Mouse (Mus musculus): ENCODE data around the gene Ankdd1b.

Gene Ankdd1b

GRCm38 (mm10) chr13:96457566-96457965 lies 13.4 kb downstream of the Ankdd1b start:
- in situ Hi-C loops (cut with MboI, MseI), result no loop called here

- in situ Hi-C loops (cut with MboI, MseI), result no loop called here
Observed at GRCm38 (mm10) chr13:96454288-96454687, 16.7 kb downstream of the Ankdd1b start.

- in situ Hi-C loops (cut with MboI, MseI), result no loop called here
Observed at GRCm38 (mm10) chr13:96452621-96453020, 18.4 kb downstream of the Ankdd1b start.

GRCm38 (mm10) chr13:96451386-96452140 lies 19.4 kb downstream of the Ankdd1b start:
- in situ Hi-C loops (cut with MboI, MseI), result no loop called here

GRCm38 (mm10) chr13:96450869-96451268 lies 20.1 kb downstream of the Ankdd1b start:
- in situ Hi-C loops (cut with MboI, MseI), result no loop called here

- in situ Hi-C loops (cut with MboI, MseI), result no loop called here
Observed at GRCm38 (mm10) chr13:96450205-96450856, 20.7 kb downstream of the Ankdd1b start.

- in situ Hi-C loops (cut with MboI, MseI), result no loop called here
Observed at GRCm38 (mm10) chr13:96440436-96440835, 30.6 kb downstream of the Ankdd1b start.

GRCm38 (mm10) chr13:96436921-96437320 lies 34.1 kb downstream of the Ankdd1b start:
- in situ Hi-C loops (cut with MboI, MseI), result loop anchor here in 1 of 2 experiments (5.0 kb wide), 1 partner anchor 85 kb away; no protein-coding TSS in a partner anchor

- in situ Hi-C loops (cut with MboI, MseI), result loop anchor here in 1 of 2 experiments (5.0 kb wide), 1 partner anchor 87 kb away; no protein-coding TSS in a partner anchor
Observed at GRCm38 (mm10) chr13:96435793-96436192, 35.2 kb downstream of the Ankdd1b start.

GRCm38 (mm10) chr13:96434899-96435331 lies 36.1 kb downstream of the Ankdd1b start:
- in situ Hi-C loops (cut with MboI, MseI), result loop anchor here (5.0 kb wide), 2 partner anchors 87 to 157 kb away; no protein-coding TSS in a partner anchor

GRCm38 (mm10) chr13:96433648-96434190 lies 37.3 kb downstream of the Ankdd1b start:
- in situ Hi-C loops (cut with MboI, MseI), result loop anchor here (5.0 kb wide), 1 partner anchor 159 kb away; no protein-coding TSS in a partner anchor

GRCm38 (mm10) chr13:96433041-96433440 lies 38.0 kb downstream of the Ankdd1b start:
- in situ Hi-C loops (cut with MboI, MseI), result loop anchor here (5.0 kb wide), 1 partner anchor 159 kb away; no protein-coding TSS in a partner anchor

GRCm38 (mm10) chr13:96432376-96432811 lies 38.6 kb downstream of the Ankdd1b start:
- in situ Hi-C loops (cut with MboI, MseI), result loop anchor here (5.0 kb wide), 1 partner anchor 160 kb away; no protein-coding TSS in a partner anchor

GRCm38 (mm10) chr13:96431595-96432156 lies 39.3 kb downstream of the Ankdd1b start:
- in situ Hi-C loops (cut with MboI, MseI), result loop anchor here (5.0 kb wide), 1 partner anchor 161 kb away; no protein-coding TSS in a partner anchor

GRCm38 (mm10) chr13:96428531-96428930 lies 42.5 kb downstream of the Ankdd1b start:
- in situ Hi-C loops (cut with MboI, MseI), result no loop called here

- in situ Hi-C loops (cut with MboI, MseI), result no loop called here
Observed at GRCm38 (mm10) chr13:96426044-96426443, 45.0 kb downstream of the Ankdd1b start.

GRCm38 (mm10) chr13:96424496-96425274 lies 46.3 kb downstream of the Ankdd1b start:
- in situ Hi-C loops (cut with MboI, MseI), result no loop called here

GRCm38 (mm10) chr13:96421230-96421629 lies 49.8 kb downstream of the Ankdd1b start:
- in situ Hi-C loops (cut with MboI, MseI), result no loop called here

- in situ Hi-C loops (cut with MboI, MseI), result no loop called here
Observed at GRCm38 (mm10) chr13:96418487-96418886, 52.5 kb downstream of the Ankdd1b start.

- in situ Hi-C loops (cut with MboI, MseI), result no loop called here
Observed at GRCm38 (mm10) chr13:96417261-96417813, 53.7 kb downstream of the Ankdd1b start.

GRCm38 (mm10) chr13:96416380-96416779 lies 54.6 kb downstream of the Ankdd1b start:
- in situ Hi-C loops (cut with MboI, MseI), result no loop called here
